In genomic region chr12:53032762-53033161, GRCm38 (mm10) we compare ENCODE assay signal across 7 mouse cellular contexts.
DNase-seq lines count a peak whose midpoint lies in the region; ATAC-seq and TF ChIP-seq lines count a peak whose summit lies in the region.

No protein-coding gene starts in this region.

- in situ Hi-C loops in ES-E14 (cut with MboI; ENCODE audit: low sequenced_read_pairs in 2 of 2, unreplicated experiment in 2 of 2), result no loop called here

- H3K27me3 ChIP-seq in heart, embryonic 10.5 days (ENCODE audit: insufficient read depth, poor library complexity, severe bottlenecking), result no peaks in the 10 kb centered on the region
- H3K27me3 ChIP-seq in midbrain, embryonic 14.5 days (ENCODE audit: control insufficient read depth, insufficient read depth, low read length), result no peaks in the 10 kb centered on the region
- H3K27me3 ChIP-seq in liver, postnatal 0 days (ENCODE audit: insufficient read depth, low read length), result no peaks in the 10 kb centered on the region

- DNase-seq in A20 (ENCODE audit: low read depth, low spot score) (peak; percentile 83), ES-E14 (ENCODE audit: low read depth, low spot score) (peak; percentile 75)
- peak; percentile 81 for DNase-seq in embryo, embryonic 10 days (ENCODE audit: low spot score)
- DNase-seq in heart, embryonic 10.5 days (ENCODE audit: low spot score), result peak; percentile 81
- peak; percentile 3 to 13 for DNase-seq in kidney, adult 8-10 months
- peak; percentile 75 for DNase-seq in midbrain, embryonic 14.5 days
- no peak for DNase-seq in liver, postnatal 0 days

- no peaks in the 10 kb centered on the region; a peak in 1 of 4 replicates for H3K4me1 ChIP-seq in ES-E14 (ENCODE audit: control insufficient read depth in 2 of 2, insufficient read depth in 2 of 2, low read length in 2 of 2, poor library complexity in 1 of 2)
- peaks cover 12% of the 10 kb centered on the region for H3K4me1 ChIP-seq in heart, embryonic 10.5 days
- H3K4me1 ChIP-seq in midbrain, embryonic 14.5 days (ENCODE audit: control insufficient read depth, insufficient read depth, low read length), result peaks cover 17% of the 10 kb centered on the region
- no peaks in the 10 kb centered on the region for H3K4me1 ChIP-seq in liver, postnatal 0 days (ENCODE audit: insufficient read depth)

- TF ChIP-seq EP300 in liver, postnatal 0 days (IDR thresholded peaks at IDR 0.05; ENCODE audit: low read depth), result no peak

- H3K36me3 ChIP-seq in ES-E14 (ENCODE audit: control insufficient read depth, insufficient read depth, low read length, poor library complexity, severe bottlenecking), result no peaks in the 10 kb centered on the region
- H3K36me3 ChIP-seq in heart, embryonic 10.5 days, result no peaks in the 10 kb centered on the region
- H3K36me3 ChIP-seq in midbrain, embryonic 14.5 days (ENCODE audit: control insufficient read depth, insufficient read depth, low read length), result no peaks in the 10 kb centered on the region
- no peaks in the 10 kb centered on the region for H3K36me3 ChIP-seq in liver, postnatal 0 days (replicated peaks; ENCODE audit: insufficient read depth, low read length)

- no peak overlapping the region for H3K9ac ChIP-seq in ES-E14 (ENCODE audit: insufficient read depth, low read depth, low read length, poor library complexity, severe bottlenecking)
- no peak overlapping the region for H3K9ac ChIP-seq in midbrain, embryonic 14.5 days (replicated peaks; ENCODE audit: low read length)
- no peak overlapping the region for H3K9ac ChIP-seq in liver, postnatal 0 days (replicated peaks)

- no peak overlapping the region for H3K4me3 ChIP-seq in ES-E14 (ENCODE audit: insufficient read depth in 1 of 2, low read depth in 1 of 2, low read length in 2 of 2, poor library complexity in 1 of 2, severe bottlenecking in 1 of 2)
- H3K4me3 ChIP-seq in heart, embryonic 10.5 days, result no peak overlapping the region
- H3K4me3 ChIP-seq in midbrain, embryonic 14.5 days (replicated peaks; ENCODE audit: low read depth, low read length), result no peak overlapping the region
- no peak overlapping the region for H3K4me3 ChIP-seq in liver, postnatal 0 days (ENCODE audit: low read depth, low read length)

- no peak for TF ChIP-seq CTCF in liver, postnatal 0 days (IDR thresholded peaks at IDR 0.05; ENCODE audit: low read depth)

- WGBS in heart, embryonic 10.5 days, result 4% methylated on average over 7 of the region's 7 CpGs
- 2% methylated on average over 7 of the region's 7 CpGs for WGBS in midbrain, embryonic 14.5 days
- WGBS in liver, postnatal 0 days (ENCODE audit: insufficient replicate concordance), result 23% methylated on average over 7 of the region's 7 CpGs

- ATAC-seq in midbrain, embryonic 14.5 days (ENCODE audit: low FRiP score, low TSS enrichment), result peak; percentile 88
- ATAC-seq in liver, postnatal 0 days, result no peak

- H3K9me3 ChIP-seq in ES-E14 (ENCODE audit: control insufficient read depth, insufficient read depth, low read depth, low read length), result no peaks in the 10 kb centered on the region
- no peaks in the 10 kb centered on the region for H3K9me3 ChIP-seq in heart, embryonic 10.5 days
- H3K9me3 ChIP-seq in midbrain, embryonic 14.5 days (ENCODE audit: control insufficient read depth, low read length), result no peaks in the 10 kb centered on the region
- H3K9me3 ChIP-seq in liver, postnatal 0 days (ENCODE audit: low read length), result no peaks in the 10 kb centered on the region

- H3K27ac ChIP-seq in ES-E14 (ENCODE audit: insufficient read depth, low read depth, low read length, poor library complexity, severe bottlenecking), result no peak overlapping the region
- H3K27ac ChIP-seq in heart, embryonic 10.5 days, result peak overlapping the region; percentile 70
- H3K27ac ChIP-seq in midbrain, embryonic 14.5 days (replicated peaks; ENCODE audit: low read depth, low read length), result peak overlapping the region; percentile 78
- H3K27ac ChIP-seq in liver, postnatal 0 days (ENCODE audit: low read depth), result no peak overlapping the region

- peak overlapping the region; percentile 34 for H3K4me2 ChIP-seq in midbrain, embryonic 14.5 days (ENCODE audit: low read length)
- H3K4me2 ChIP-seq in liver, postnatal 0 days (ENCODE audit: low read depth, low read length), result no peak overlapping the region

TF ChIP-seq in ES-E14, 5 proteins besides CTCF, POLR2A, EP300 and RAD21:
- TF ChIP-seq ZNF384 (IDR thresholded peaks at IDR 0.05; ENCODE audit: low read depth, low read length) (no peak), CHD2 (IDR thresholded peaks at IDR 0.05; ENCODE audit: low read depth, low read length) (no peak), ZC3H11A (IDR thresholded peaks at IDR 0.05; ENCODE audit: borderline replicate concordance, low read depth, low read length) (no peak), HCFC1 (IDR thresholded peaks at IDR 0.05; ENCODE audit: borderline replicate concordance, insufficient read depth, low read length) (no peak), MAFK (IDR thresholded peaks at IDR 0.05; ENCODE audit: insufficient read depth, low read depth, low read length) (no peak)
TF ChIP-seq in ES-E14: peak in this region for 0.

Comparison
In these comparisons a context has a peak if more than half of its experiments do, and no peak if none do; other contexts are left out.
1. H3K27ac ChIP-seq: peak in heart, embryonic 10.5 days (single experiment) and midbrain, embryonic 14.5 days (single experiment); none in ES-E14 (single experiment) and liver, postnatal 0 days (single experiment).